Mouse (Mus musculus): Measurements from ENCODE around the gene Kcnk5.

Gene Kcnk5

DNA sequence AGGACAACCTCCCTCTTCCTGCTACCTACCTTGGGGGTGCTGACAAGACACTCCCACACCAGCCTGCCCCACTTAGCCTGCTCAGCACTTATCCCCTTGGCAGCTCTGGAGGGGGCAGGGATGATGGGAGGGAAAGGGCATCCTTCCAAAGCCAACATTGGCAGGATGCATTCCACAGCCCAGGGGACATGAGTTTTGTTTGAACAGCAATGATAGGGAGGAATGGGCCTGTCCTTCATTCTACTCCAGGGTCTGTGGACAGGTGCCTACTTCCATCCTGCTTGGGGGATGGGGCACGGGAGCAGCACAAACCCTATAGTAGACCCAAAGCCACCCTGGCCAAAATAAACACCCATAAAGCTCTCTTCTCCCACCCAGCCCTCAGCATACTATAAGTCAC, 16.2 kb downstream of the Kcnk5 start:
- peak; percentile 76 to 90 for DNase-seq

DNA sequence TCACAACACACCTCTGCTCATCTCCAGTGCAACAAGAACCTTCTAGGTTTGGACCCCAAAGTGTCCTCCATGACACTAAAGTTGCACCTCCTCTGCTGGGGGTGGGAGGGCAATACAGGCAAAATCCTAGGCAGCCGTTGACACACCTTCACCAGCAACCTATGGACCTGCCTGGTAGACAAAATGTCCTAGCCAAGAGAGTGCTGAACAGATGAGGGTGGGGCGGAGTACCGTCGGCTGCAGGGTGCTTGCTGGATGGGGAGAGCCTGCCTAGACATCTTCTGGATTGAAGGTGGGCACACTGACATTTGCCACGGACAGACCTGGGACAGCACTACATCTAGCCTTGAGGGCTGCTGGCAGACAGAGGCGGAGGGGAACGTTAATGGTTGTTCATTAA, 17.2 kb downstream of the Kcnk5 start:
- peak; percentile 49 to 79 for DNase-seq

DNA sequence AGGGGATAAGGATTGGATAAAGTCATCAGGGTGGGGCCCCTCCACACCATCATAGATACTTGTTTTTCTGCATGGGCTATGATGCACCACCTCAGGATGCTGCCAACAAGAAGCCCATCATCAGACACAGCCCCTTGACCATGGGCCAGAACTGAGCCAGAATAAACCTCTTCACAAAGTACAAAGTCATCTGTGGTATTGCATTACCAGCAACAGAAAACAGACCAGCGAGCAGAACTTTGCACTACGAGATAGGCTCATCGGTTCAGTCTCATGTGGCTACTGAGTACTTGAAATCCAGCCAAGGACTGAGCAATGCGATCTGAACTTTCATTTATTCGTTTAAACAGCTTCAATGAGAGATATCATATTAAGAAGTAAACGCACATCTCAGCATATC, 18.9 kb downstream of the Kcnk5 start:
- peak; percentile 54 to 68 for DNase-seq

DNA sequence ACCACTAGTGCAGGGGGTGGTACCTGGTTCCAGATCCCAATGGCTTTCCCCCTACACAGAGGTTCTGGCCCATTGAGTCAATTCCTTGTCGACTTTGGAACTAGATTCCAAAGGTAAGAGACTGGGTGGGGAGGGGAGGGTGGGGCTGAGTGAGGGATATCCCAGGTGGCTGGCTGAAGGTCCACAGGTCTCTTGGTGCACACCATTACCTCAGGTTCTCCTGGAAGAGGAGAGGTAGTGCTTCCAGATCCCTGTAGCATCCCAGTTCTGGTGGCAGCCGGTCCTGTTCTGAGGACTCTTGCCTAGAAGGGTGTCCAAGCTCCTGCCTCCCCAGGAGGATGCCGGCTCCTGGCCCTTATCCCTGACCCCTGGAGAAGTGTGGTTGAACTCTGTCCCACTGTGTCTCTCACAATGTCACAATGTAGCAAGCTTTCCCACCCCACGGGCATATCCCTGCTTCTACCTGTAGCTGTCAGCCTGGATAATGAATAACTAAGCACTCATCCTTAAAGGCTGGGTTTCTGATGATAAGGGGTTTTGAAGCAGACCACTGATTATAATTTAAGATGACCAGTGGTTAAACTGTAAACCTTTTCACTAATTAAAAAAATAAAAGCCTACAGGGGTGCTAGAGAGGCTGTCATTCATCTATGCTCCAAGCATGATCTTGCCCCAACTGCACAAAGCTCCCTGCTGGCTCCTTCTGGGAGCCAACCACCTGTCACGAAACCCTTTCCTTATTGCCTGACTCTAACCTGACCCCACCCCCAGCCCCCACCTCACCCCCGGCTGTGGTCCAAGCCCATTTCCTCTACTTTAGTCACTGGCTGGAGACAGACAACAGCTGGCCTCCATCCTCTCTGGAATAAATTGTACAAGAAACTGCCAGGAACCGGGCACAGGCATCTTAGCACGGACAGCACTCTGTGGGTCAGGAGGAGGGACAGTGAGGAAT, 22.6 kb downstream of the Kcnk5 start:
- peak; percentile 59 to 86 for DNase-seq

DNA sequence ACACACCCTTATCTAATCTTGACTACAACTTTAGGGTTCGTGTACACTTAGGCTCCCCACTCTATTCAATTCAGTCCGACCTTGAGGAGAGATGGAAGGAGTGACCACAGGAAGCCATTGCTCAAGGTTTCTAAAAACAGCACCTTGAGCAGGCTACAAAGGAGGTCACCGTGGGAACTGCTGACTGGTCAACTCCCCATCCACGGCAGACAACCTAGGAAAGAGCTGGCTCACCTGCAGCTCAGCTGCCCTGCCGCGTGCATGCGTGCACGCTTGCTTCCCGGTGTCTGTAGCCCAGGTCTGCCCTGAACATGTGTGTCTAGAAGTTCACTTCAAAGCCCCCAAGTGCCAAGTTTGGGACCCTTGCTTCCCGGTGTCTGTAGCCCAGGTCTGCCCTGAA, 24.0 kb downstream of the Kcnk5 start:
- DNase-seq, result peak; percentile 32 to 71

DNA sequence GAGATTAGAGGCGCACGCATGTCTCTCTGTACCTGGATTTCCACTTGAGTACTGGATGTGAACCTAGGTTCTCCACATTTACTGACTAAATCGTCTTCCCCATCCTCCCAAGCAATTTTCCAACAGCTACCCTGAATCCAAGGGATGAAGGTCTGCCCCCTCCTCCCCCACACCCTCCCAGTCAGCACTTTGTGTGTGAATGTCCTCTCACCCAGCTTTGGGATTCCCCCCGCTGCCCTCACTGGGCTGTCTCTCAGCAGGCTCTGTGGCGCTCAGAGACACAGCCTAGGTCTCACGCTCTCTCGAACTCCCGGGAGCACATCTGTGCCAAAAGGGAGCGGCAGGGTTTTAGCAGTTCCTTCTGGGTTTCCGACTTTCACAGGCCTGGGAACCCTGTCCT, 25.9 kb downstream of the Kcnk5 start:
- peak in 1 of 2 experiments; percentile 71 for DNase-seq

DNA sequence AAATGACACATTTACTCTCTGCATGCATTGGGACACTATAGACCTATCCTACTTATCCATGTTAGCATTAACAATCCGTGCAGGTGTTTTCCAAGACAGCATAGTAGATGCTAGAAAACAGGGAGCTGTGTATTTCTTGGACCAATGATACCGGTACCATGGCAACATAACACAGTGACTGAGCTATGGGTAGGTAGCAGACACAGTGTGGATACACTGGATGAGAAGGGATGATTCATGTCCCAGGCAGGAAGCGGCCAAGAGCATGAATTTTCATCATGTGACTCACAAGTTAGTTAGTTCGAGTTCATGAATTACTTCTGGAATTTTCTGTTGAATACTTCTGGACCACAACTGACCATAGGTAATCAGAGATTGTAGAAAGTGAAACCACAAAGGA, 26.7 kb downstream of the Kcnk5 start:
- no peak for DNase-seq

DNA sequence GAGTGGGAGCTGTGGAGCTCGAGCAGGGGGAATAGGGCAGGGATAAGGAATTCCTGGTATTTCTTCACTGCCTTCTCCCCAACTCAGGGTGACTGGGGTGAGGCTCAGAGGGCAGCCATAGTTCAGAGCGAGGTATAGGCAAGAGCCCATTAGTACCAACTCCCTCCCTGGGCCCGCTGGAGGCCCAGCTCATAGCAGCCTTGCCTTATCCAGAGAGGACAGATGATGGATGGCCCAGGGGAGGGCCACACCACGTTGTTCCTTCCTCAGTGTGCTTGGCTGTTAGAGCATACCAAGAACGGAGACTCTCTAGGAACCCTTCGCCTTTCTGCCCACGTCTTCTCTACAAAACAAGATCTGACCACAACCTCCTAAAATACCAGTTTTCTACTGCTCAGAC, 27.4 kb downstream of the Kcnk5 start:
- no peak for DNase-seq

DNA sequence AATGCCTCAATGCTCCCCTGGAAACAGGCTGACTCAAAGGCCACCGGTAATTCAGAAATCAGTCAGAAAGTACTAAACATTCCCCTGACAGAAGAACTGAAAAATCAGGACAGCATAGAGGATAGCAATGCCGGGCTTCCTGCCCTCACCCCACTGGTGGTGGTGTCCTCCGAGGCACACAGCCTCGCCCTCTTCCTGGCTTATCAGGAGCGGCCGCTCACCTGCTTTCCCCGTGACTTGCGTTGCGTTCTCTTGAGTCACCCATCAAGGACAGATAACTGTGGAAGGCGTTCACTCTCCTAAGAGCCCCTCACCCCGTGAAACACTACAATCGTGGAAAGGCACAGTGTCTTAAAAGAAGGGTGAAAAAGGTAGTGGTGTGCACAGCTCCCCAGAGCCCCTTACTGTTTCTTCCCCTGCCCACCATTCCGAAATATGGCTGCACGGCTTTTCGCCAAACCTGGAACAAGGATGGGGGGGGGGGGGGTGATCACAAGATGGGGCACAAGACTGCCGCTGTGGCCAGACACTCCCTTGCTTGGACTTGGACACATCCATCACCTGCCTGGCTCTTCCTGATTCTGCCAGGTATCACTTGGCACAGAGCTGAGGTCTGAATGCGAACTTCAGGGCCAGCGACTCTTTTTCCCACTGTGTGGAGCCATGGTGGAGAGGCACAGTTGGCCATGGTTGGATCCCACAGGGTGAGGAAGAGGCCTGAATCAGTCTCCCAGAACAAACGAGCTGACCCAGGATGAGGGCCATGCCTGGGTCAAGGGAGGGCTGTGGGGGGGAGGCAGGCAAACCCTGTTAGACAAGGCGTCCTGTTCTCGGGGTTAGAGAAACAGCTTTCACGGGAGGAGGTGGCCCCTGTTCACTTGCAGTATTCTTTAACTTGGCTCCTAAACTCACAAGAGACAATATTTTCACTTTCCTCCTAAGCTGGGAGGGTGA, 32.2 kb downstream of the Kcnk5 start:
- peak in 1 of 2 experiments; percentile 66 for DNase-seq

DNA sequence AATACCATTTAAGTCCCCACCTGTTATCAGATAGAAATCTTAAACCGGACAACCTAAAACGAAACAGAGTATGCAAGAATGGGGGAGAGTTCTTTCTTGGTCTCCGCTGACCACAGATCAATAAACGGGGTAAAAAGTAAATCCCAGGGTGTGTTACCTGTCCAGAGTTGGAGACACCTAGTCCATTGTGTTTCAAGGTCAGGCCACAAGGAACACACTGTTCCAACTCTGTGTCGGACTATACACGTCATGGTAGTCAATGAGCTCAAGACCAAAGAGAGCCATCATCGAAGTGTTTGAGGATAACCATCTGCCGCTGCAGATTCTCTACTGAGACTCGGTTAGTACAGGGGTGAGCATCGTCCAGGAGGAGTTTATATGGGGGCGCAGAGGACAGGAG, 33.1 kb downstream of the Kcnk5 start:
- DNase-seq, result peak in 1 of 2 experiments; percentile 11

DNA sequence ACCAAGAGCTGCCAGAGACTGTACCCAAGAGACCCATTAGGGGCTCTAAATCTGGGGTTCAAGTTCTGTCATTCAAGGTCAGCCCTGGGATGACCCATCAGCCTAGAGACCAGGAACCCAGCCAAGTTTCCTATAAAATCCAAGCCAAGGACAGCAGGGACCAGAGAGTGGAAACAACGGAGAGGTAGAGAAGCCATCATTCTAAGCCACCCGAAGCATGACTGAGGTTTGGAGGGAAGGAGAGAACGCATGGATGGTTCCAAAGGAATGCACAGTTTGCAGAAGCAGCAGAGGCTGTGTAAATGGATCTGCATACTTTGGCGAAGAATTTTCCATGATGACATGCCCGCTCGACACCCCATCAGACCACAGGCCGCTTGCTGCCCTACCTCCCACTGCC, 33.8 kb downstream of the Kcnk5 start:
- peak in 1 of 2 experiments; percentile 69 for DNase-seq

DNA sequence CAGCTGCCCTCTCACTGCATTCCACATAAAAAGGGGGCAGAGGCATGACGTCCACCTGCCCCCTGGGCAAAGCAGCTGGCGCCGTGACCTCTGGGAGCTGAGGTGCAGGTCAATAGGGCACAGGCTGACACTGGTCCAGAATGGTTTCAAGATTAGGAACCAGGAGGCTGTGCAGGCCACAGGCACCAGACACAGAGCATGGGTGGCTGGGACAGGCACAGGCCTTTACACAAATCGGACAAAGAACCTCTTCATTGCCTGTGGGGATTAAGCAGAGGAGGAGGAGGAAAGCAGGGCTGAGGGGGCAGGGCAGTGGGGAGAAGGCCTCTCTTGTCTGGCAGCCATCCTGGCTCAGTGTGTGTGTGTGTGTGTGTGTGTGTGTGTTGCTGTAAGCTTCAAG, 37.5 kb downstream of the Kcnk5 start:
- peak in 1 of 2 experiments; percentile 40 for DNase-seq

DNA sequence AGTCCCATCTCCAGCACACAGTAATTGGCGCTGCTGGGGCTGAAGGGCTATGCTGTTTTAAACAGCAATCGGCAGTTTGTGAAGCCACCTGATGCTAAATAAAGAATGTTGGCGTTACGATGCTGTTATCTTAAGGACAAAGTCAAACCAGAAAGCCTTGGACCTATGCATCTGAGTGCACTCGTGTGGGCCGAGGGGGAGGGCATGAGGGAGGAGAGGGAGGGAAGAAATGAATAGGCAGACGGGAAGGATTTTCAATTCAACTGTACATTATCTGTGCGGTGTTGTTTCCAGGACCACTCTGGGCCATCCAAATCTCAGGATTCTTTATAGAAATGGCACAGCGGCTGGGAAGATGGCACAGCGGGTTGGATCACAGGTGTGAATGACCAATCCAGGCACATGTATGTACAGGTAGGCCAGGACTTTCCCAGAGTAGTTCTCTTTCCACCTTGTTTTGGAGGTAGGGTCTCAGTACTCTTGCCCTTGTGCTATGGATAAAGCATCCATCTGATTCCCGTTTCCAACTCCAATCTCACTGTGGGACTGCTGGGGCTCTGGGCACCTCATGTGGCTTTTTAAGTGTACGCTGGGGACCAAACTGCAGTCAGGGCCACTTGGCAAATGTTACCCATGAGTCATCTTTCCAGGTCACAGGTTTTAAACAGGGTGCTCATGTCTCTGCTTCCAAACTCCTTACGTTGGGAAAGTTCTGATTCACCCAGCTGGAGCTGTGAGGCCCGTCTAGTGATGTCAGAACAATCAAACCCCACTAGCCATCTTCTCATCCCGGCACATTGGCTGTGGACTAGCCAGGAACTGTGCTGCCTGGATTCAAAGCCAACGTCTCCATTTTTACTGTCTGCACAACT, 42.9 kb downstream of the Kcnk5 start, which contains the start of gene Saysd1:
Gene Saysd1, minus strand, starts transcription at position 51 of the 872 bp plus-strand sequence.
- no peak for DNase-seq

DNA sequence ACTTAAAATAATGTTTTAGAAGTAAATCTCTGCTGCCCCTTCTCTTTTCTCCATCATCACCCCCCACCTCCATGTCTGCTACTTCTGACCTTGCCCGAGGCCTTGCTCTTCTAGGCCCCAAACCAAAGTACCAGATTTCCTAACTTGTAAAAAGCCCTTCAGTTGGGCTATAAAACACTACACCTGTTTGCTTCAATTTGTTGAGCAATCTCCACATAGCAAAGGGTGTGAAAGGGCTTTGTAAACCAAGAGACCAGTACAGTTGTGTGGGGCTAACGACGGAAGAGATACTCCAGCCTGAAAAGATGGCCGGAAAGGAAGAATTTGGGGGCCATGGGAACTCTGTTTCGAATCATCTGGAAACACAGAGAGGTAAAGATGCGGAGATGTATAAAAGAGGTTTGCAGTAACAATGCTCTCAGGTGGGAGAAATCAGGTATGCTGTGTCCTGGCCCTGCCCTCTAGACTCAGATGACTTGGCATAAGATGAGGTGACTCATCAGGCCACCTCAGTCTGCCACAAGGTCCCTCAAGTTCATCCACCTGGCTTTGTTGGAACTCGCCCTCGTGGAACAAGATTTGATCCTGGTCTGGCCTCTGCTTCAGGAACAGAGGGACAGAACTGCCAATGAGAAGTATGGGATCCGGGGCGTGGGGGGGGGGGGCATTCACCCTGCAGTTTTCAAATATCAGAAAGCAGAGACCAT, 46.5 kb downstream of the Kcnk5 start:
- DNase-seq, result no peak

DNA sequence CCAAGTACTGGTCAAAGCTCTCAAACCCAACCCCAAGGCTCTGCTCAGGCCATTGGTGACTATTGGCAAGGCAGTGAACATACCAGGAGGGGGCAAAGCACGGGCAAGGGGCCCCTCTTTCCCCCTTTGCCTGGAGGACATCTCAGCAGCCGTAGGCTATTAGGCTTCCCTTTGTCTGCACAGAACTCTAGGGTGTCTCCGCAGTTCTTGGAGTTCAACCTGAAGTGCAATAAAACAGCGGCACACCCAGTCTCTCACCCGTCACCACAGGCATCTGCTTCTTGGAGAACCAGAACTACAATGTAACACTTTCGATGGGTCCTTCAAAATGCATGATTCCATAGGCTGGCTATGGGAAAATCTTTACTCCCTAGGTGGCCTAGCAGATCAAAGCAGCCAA, 53.4 kb downstream of the Kcnk5 start:
- no peak for DNase-seq

DNA sequence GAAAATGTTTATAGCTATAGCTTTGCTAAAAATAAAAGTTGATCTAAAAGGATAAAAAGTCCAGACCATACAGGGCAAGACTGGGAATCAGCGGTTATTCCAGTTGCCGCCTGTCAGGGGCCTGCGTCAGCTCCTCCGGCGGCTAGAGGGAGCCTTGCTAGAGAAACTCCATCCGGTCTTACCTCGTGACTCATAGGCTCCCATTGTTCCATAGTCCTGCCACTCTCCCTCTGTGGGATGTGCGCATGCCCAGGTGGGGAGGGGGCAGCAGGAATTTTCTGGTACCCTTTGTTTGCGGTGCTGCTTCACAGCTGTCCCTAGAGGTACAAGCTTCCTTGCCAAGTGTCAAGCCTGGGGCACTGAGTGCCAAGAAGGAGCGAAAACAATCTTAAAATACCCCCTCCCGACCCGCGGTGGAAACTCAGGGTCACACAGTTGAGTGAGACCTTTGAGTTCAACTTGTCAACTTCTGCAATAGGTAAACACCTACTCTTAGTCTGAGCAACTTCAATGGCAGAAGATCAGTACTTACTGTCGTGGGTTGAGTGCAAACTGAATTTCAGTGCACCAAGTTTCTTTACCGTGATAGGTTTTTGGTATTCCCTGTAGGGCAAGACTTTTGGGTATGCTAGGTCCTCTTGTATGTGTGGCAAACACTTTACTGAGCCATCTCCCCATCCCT, 54.1 kb downstream of the Kcnk5 start:
- DNase-seq, result no peak

DNA sequence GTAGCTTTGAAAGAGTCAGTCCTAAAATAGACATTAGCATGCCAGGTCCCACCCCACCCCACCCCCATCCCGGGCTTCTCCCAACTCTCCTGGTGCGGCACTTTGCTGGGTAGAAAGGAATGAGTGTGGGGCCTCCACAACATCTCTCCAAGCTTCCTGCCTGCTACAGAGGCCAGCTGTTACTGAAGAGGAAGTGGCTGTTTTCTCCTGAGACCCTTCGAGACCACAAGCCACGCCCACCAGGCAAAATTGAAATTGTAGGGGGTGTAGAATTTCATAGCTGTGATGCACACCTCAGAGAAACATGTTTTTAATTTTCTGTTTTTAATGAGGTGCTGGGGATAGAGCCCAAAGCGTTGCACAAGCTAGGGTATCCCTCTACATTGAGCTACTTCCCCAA, 60.7 kb downstream of the Kcnk5 start:
- no peak for DNase-seq

DNA sequence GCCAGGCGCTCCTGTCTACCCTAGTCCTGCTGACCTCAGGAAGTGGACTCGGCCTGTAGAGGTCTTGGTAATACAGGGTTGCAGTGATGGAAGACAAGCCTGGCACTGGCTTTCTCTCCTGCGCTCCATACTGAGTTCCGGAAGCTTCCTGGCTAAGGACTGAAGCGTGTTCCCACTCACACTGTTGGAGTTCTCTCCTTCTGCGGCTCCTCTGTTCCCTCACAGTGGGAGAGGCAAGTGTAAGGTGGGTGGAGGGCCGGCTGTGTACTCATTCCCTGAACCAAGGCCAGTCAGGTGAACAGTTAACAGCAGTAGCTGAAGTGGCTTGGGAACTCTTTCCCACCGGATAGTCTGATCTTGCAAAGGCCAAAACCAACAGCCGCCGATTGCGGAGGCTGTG, 61.6 kb downstream of the Kcnk5 start:
- DNase-seq, result no peak

DNA sequence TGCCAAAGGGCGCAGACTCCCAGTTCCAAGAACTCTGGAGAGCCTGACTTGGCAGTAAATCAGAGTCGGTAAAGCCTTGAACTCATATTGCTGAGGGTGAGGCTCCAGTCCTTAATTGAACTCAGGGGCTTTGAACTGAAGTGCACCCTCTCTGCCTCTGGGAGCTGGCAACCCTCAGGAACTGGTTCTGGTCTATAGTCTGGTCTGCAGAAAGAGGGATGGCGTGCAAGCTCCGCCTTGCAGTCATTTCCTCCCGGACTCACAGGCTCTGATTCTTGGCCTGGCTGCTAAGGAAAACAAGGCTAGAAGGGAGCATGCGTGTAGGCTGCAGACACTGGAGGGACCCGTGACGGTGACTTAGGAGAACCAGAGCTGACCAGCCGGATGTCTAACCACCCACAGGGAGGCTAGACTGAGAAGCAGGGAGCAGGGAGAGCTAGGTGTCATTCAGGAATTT, 65.4 kb downstream of the Kcnk5 start:
- peak; percentile 66 to 86 for DNase-seq

DNA sequence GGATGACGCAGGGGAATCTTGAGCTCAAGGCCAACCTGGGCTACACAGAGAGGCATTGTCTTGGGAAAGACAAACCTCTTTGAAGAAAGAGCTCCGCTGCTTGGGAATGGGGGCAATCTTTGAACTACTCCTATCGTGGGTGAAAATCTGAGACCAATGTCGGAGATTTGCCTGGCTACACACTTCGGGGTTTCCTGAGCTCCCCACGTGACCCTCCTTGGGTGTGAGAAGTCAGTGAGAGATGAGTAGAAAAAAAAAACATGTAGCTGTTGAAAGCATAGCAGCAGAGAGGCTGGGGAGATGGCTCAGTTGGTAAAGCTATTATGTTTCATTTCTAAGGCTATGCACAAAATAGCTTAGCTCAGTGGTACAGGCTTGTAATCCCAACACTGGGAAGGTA, 66.7 kb downstream of the Kcnk5 start:
- DNase-seq, result no peak

DNA sequence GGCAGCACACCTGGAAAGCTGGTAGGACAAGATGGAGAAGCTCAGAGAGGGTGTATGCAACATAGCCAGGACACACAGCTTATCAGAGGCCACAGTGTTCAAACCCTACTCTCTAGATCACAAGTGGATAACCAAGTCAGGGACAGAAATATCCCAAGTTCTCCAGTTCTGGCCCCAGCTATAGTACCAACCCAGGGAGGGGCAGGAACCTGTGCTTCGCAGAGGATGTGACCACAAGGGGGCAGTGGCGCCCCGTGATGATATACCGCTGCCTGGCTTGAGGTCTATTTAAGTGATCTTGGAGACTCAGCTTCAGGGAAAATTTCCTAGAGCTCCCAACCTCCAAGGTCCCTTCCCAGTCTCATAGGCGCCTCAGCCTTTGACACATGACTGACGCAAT, 67.6 kb downstream of the Kcnk5 start:
- DNase-seq, result peak; percentile 90 to 97

Measured in kidney, postnatal 25 days (tissue).